Mouse (Mus musculus) midbrain, postnatal 0 days (tissue): Measurements from ENCODE around the gene Gm38394. TPM values are rescaled to one million over a fixed set of nuclear protein-coding genes. Genes with fewer than 3 reads are reported as not detected.
A peak's percentile ranks its signal among the peaks of the same experiment; 100 is the strongest.

Source experiments
- ATAC-seq: fragments of 200-750 bp; cut with Nextera tagmentation; 2 replicates; pipeline ENCODE4 v1.8.0; 2017; ENCODE audit warnings: moderate number of reproducible peaks, mild to moderate bottlenecking, moderate TSS enrichment, moderate library complexity; ENCODE audit not compliant: low FRiP score
- DNase-seq: peaks from one replicate; pipeline ENCODE4 v3.0.0-alpha.2; 2015; ENCODE audit warnings: low spot score
- H3K27ac ChIP-seq: fragments of 300-500 bp; sonication (generic); 2 replicates; pipeline ENCODE4 v1.5.1; 2014; ENCODE audit warnings: low read depth, mild to moderate bottlenecking, low read length, mixed read lengths
- H3K27me3 ChIP-seq: fragments of 300-500 bp; sonication (generic); 2 replicates; pipeline ENCODE4 v1.6.1; 2014; ENCODE audit warnings: low read length, control low read depth, mixed read lengths; ENCODE audit not compliant: insufficient read depth
- H3K36me3 ChIP-seq: fragments of 300-500 bp; sonication (generic); 2 replicates; pipeline ENCODE4 v1.6.1; 2014; ENCODE audit warnings: low read length, control low read depth, mixed read lengths; ENCODE audit not compliant: insufficient read depth
- H3K4me1 ChIP-seq: fragments of 300-500 bp; sonication (generic); 2 replicates; pipeline ENCODE4 v1.6.1; 2014; ENCODE audit warnings: mild to moderate bottlenecking, control low read depth, antibody characterized with exemption, low read length, mixed read lengths; ENCODE audit not compliant: insufficient read depth
- H3K4me2 ChIP-seq: fragments of 300-500 bp; sonication (generic); 2 replicates; pipeline ENCODE4 v1.6.1; 2014; ENCODE audit warnings: low read depth, mild to moderate bottlenecking, low read length, mixed read lengths; ENCODE audit not compliant: poor library complexity, severe bottlenecking
- H3K4me3 ChIP-seq: fragments of 300-500 bp; sonication (generic); 2 replicates; pipeline ENCODE4 v1.5.1; 2014; ENCODE audit warnings: low read depth, mild to moderate bottlenecking, low read length, moderate library complexity
- H3K9ac ChIP-seq: fragments of 300-500 bp; sonication (generic); replicated peaks from 2 replicates; pipeline ENCODE4 v1.6.1; 2014; ENCODE audit warnings: mild to moderate bottlenecking, low read length, moderate library complexity, mixed read lengths; ENCODE audit not compliant: poor library complexity, severe bottlenecking
- H3K9me3 ChIP-seq: fragments of 300-500 bp; sonication (generic); 2 replicates; pipeline ENCODE4 v1.6.1; 2016; ENCODE audit warnings: low read length, control low read depth
- CTCF ChIP-seq: IDR thresholded peaks from 2 replicates; pipeline ENCODE4 v1.5.1; 2016; ENCODE audit warnings: antibody characterized with exemption, mild to moderate bottlenecking
- WGBS: fragments of 180-500 bp; shearing (Covaris S2); extraction: QIAGEN DNeasy Blood & Tissue Kit; methylation state at CpG from one replicate; pipeline ENCODE4 v1.1.7; 2014; 5-methylcytosine and 5-hydroxymethylcytosine counted together
- polyA plus RNA-seq: library from polyadenylated mRNA; unstranded; fragments of >200 nt; fragmentation: Nextera tagmentation; extraction: Ambion mirVana; gene quantifications from 2 replicates; pipeline ENCODE4 v1.2.1, GENCODE M21; 2015
- total RNA-seq: library from RNA; depleted of rRNA; stranded (reverse); fragments of >200 nt; gene quantifications from 2 replicates; pipeline ENCODE4 v1.2.3, GENCODE M21; 2014

The Gm38394 gene
- total and polyA plus RNA-seq, 2 experiments from 2014 or later = 1.6 to 6.0 TPM

DNA sequence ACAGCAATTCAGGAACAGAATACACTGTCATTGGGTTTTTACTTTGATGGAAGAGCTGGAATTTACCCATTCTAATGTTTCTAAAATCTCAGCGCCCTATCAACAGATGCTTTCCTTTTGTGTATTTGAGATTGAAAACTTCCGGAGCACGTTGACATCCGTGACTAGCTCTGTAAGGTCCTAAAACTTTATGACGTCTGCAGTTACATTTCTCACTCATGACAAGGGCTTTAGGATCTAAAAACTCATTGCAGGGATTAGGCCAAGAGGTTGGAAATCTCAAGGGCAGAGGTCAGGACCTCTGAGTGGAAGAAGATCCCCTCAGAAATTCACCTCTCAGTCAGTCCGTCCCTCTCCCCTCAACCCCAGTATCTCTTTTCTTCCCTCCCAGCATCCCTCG lies 27.2 kb upstream of the Gm38394 start:
- H3K9me3 ChIP-seq = no peaks in the 10 kb centered on the region
- WGBS = 70% methylated on average over 7 of the region's 7 CpGs
- DNase-seq (no peak), ATAC-seq (no peak)
- H3K9ac ChIP-seq = no peak overlapping the region
- no peak overlapping the region for H3K27ac ChIP-seq
- no peak for TF ChIP-seq CTCF
- H3K4me1 ChIP-seq = no peaks in the 10 kb centered on the region
- H3K4me3 ChIP-seq = no peak overlapping the region
- H3K27me3 ChIP-seq = no peaks in the 10 kb centered on the region
- no peak overlapping the region for H3K4me2 ChIP-seq
- H3K36me3 ChIP-seq = no peaks in the 10 kb centered on the region

DNA sequence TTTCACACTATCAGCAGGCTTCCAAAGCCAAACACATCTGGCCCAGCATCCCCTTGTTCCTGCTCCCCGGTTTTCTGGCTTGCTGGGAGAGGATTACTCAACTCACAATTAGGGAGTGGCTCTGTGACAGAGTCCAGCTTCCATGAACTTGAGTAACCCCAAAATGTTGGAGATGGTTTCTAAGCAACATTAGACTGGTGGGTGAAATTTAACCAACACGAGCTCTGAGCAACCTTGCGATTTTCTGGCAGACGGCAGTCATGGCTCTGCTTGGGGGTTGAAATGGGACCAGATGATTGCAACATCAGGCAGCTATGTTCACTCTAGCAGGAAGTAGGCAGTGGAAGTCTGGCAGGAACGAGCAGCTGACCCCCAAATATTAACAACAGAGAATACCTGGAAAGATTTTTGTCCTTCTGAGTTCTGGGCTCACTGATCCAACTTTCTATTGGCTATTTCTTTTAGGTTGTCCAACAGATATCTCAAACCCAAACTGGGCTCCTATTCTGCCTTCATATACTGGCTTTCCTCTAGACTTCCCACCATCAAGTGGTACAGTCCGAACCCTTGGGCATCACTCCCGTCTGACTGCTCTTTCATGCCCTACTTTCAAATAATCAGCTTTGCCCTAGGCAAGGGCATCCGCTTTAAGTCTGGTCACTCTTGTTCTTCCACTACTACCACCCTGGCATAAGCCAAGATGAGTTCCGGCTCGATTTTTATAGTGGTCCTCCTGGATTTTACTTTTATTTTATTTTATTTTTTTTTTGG lies 24.8 kb upstream of the Gm38394 start:
- peak; percentile 11 for DNase-seq
- no peak overlapping the region for H3K9ac ChIP-seq
- no peak overlapping the region for H3K27ac ChIP-seq
- H3K4me1 ChIP-seq = no peaks in the 10 kb centered on the region
- H3K36me3 ChIP-seq = no peaks in the 10 kb centered on the region
- no peak for TF ChIP-seq CTCF
- WGBS = 72% methylated on average over 10 of the region's 10 CpGs
- H3K27me3 ChIP-seq = no peaks in the 10 kb centered on the region
- H3K4me2 ChIP-seq = no peak overlapping the region
- no peaks in the 10 kb centered on the region for H3K9me3 ChIP-seq
- no peak for ATAC-seq
- no peak overlapping the region for H3K4me3 ChIP-seq

DNA sequence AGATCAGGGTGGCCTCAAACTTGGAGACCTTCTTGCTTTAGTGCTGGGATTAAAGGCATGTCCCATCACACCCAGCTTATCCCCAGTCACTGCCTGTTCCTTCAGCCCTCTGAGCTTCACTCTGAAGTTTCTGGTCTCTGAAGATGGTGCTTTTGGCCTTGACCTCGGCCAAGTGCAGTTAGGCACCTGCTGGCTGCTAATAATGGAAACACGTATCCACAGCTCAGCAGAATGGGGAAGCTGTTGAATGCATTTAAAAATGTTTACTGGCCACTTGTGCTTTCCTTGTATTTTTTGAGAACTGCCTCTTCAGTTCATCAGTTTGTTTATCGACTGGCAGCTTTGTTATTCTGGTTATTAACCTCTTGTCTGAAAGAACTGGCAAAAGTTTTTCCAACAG lies 10.7 kb upstream of the Gm38394 start:
- H3K4me3 ChIP-seq = no peak overlapping the region
- no peaks in the 10 kb centered on the region for H3K4me1 ChIP-seq
- no peak overlapping the region for H3K27ac ChIP-seq
- H3K27me3 ChIP-seq = no peaks in the 10 kb centered on the region
- no peaks in the 10 kb centered on the region for H3K36me3 ChIP-seq
- DNase-seq (no peak), ATAC-seq (no peak)
- no peaks in the 10 kb centered on the region for H3K9me3 ChIP-seq
- H3K4me2 ChIP-seq = no peak overlapping the region
- WGBS = 69% methylated on average over 3 of the region's 3 CpGs
- no peak for TF ChIP-seq CTCF
- H3K9ac ChIP-seq = no peak overlapping the region

DNA sequence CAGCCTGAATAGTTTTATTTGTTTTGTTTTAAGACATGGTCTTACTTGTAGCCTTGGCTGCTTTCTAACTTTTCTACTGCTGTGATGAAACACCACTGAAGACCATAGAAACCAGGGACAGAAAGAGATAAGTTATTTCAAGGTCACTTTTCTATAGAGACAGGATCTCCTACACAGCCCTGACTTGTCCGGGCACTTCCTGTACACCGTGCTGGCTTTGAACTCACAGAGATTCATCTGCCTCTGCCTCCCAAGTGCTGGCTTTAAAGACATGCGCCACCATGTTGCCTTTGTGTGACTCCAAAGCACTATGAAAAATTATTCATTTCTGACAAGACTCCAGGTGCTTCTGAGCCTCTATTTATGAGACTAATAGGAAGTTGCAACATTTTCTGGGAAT lies 10.1 kb upstream of the Gm38394 start:
- DNase-seq (no peak), ATAC-seq (no peak)
- Histone ChIP-seq H3K27me3 (no peaks in the 10 kb centered on the region), H3K36me3 (no peaks in the 10 kb centered on the region), H3K4me3 (no peak overlapping the region), H3K9ac (no peak overlapping the region), H3K9me3 (no peaks in the 10 kb centered on the region), H3K4me1 (no peaks in the 10 kb centered on the region), H3K27ac (no peak overlapping the region), H3K4me2 (no peak overlapping the region)
- WGBS = 92% methylated on average over 3 of the region's 3 CpGs
- TF ChIP-seq CTCF = no peak

DNA sequence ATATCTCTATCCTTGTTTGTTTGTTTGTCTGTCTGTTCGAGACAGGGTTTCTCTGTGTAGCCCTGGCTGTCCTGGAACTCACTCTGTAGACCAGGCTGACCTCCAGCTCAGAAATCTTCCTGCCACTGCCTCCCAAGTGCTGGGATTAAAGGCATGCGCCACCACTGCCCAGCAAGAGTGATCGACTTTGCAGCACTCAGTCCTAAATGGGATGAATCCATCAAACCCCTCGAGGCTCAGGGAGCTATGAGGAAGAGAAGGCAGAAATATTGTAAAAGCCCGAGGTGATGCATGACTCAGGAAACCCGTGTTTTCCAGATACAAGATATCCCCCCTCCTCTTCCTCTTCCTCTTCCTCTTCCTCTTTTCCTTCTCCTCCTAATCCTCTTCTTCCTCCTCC lies 9.7 kb upstream of the Gm38394 start:
- no peak for DNase-seq
- TF ChIP-seq CTCF = no peak
- H3K27ac ChIP-seq = no peak overlapping the region
- H3K36me3 ChIP-seq = no peaks in the 10 kb centered on the region
- 88% methylated on average over 6 of the region's 6 CpGs for WGBS
- H3K9me3 ChIP-seq = no peaks in the 10 kb centered on the region
- no peaks in the 10 kb centered on the region for H3K27me3 ChIP-seq
- no peak overlapping the region for H3K9ac ChIP-seq
- no peak overlapping the region for H3K4me3 ChIP-seq
- no peaks in the 10 kb centered on the region for H3K4me1 ChIP-seq
- ATAC-seq = no peak
- H3K4me2 ChIP-seq = no peak overlapping the region

DNA sequence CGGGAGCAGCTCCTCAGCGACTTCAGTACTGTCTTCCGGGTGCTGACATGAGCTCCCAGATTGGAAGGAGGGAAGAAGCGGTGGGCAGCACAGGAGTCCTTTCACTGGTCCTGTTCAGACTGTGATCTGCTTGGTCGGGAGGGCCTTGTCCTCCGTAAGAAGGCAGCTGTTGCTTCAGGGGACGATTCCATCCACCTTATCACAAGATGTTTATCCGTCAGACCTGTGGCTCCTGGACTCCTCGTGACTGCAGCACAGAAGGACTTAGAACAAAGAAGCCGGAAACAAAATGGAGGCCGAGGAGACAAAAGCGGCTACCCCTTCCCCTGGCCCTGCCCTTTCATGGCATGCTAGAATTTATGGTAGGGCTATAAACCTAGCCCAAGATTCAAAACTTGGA lies 9.1 kb upstream of the Gm38394 start:
- Histone ChIP-seq H3K9me3 (no peaks in the 10 kb centered on the region), H3K4me3 (no peak overlapping the region), H3K27me3 (no peaks in the 10 kb centered on the region), H3K4me2 (no peak overlapping the region), H3K4me1 (no peaks in the 10 kb centered on the region), H3K9ac (no peak overlapping the region), H3K27ac (no peak overlapping the region), H3K36me3 (no peaks in the 10 kb centered on the region)
- no peak for DNase-seq
- TF ChIP-seq CTCF = no peak
- 86% methylated on average over 12 of the region's 12 CpGs for WGBS
- no peak for ATAC-seq
